Mouse (Mus musculus): ENCODE results near the gene Zfand6. TPM values are rescaled to one million over a fixed set of nuclear protein-coding genes. Genes with fewer than 3 reads are reported as not detected.

Zfand6 gene
- polyA plus RNA-seq (2016; fragmentation: Nextera tagmentation; extraction: Ambion mirVana) = 211 and 215 TPM in 2 replicates

DNA sequence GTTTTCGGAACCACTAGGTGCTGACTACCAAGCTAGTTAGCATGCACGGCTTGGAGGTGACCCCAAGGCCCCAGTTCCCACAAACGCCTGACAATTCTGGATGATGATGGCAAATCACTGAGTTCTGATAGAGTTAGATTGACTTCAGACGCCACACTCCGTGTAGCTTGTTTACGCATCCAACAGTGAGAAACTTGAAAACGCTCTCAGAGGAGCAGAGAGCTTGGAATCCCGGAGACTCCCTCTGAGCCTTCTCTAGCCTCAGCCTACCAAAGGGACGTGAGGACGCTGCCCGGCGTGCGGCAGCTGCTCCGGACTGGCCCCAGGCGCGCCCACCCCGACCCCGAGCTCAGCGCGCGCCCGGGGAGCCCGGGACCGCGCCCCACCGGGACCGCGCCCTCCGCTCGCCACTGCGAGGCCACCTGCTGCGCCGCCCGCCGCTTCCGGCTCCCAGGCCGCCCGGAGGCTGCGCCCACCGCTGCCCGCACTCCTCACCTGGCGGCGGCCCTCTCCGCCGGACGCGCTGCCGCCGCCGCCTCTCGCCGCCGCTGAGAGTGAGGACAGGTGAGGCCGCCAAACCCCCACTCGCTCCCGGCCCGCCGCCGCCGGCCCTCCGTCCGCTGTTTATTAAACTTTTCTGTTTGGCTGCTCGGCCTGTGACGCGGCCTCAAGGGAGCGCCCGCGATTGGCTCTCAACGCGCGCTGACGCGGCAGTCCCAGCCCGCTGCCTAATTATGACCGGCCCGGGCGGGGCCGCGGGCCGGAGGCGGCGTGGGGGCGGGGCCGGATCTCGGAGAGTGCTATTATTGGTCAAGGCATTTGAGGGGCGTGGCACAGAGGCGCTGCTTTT is at the start of gene Zfand6:
TSS of gene Zfand6 (minus strand) at position 709 of the 850 bp plus-strand sequence.
- ATAC-seq (ENCODE audit: low FRiP score) = peak; percentile 99
- Histone ChIP-seq H3K27ac (peak within 1 kb of the TSS; percentile 87), H3K36me3 (replicated peaks) (no peaks in the 10 kb centered on the region), H3K9ac (peak within 1 kb of the TSS; percentile 80), H3K27me3 (no peaks in the 10 kb centered on the region), H3K4me2 (peak within 1 kb of the TSS; percentile 68), H3K4me3 (replicated peaks) (peak within 1 kb of the TSS; percentile 92), H3K9me3 (no peaks in the 10 kb centered on the region), H3K4me1 (peaks cover 9% of the 10 kb centered on the region)
- 1% methylated on average over 66 of the region's 87 CpGs for WGBS

- Histone ChIP-seq H3K4me1 (no peaks in the 10 kb centered on the region), H3K9me3 (no peaks in the 10 kb centered on the region), H3K4me3 (replicated peaks) (no peak overlapping the region), H3K36me3 (replicated peaks) (no peaks in the 10 kb centered on the region), H3K4me2 (no peak overlapping the region), H3K27me3 (no peaks in the 10 kb centered on the region), H3K27ac (no peak overlapping the region), H3K9ac (no peak overlapping the region)
- ATAC-seq (ENCODE audit: low FRiP score) = no peak
- 90% methylated on average over 2 of the region's 2 CpGs for WGBS
Observed at GRCm38 (mm10) chr7:84736803-84737202, 47.0 kb upstream of the Zfand6 start.

DNA sequence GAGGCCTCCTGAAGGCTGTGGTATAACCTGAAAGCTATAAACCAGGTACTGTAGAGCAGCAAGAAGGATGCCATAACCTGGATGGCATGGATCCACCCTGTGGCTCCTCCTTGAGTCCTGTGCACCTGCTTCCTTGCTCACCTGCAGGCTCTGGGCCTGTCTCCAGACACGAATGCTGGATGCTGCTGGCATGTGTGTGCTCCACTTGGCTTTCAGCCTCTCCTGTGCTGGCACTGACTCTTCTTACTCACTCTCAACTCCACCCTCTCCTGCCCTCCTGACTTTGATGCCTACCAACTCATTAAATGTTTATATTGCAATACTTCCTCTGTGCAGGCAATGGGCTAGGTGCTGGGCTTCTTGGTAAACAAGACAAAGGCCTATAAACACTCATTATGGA is 43.3 kb upstream of the Zfand6 start:
- ATAC-seq (ENCODE audit: low FRiP score) = no peak
- WGBS = 74% methylated on average over 1 of the region's 1 CpGs
- H3K4me3 ChIP-seq (replicated peaks) = no peak overlapping the region
- H3K9me3 ChIP-seq = no peaks in the 10 kb centered on the region
- no peaks in the 10 kb centered on the region for H3K27me3 ChIP-seq
- no peaks in the 10 kb centered on the region for H3K36me3 ChIP-seq (replicated peaks)
- no peak overlapping the region for H3K27ac ChIP-seq
- no peak overlapping the region for H3K9ac ChIP-seq
- H3K4me1 ChIP-seq = no peaks in the 10 kb centered on the region
- no peak overlapping the region for H3K4me2 ChIP-seq

GRCm38 (mm10) chr7:84732052-84732451 is 42.3 kb upstream of the Zfand6 start:
- Histone ChIP-seq H3K9me3 (no peaks in the 10 kb centered on the region), H3K27ac (no peak overlapping the region), H3K36me3 (replicated peaks) (no peaks in the 10 kb centered on the region), H3K27me3 (no peaks in the 10 kb centered on the region), H3K4me2 (no peak overlapping the region), H3K4me3 (replicated peaks) (no peak overlapping the region), H3K9ac (no peak overlapping the region), H3K4me1 (no peaks in the 10 kb centered on the region)
- WGBS = 86% methylated on average over 1 of the region's 1 CpGs
- no peak for ATAC-seq (ENCODE audit: low FRiP score)

- Histone ChIP-seq H3K27me3 (no peaks in the 10 kb centered on the region), H3K4me3 (replicated peaks) (no peak overlapping the region), H3K27ac (no peak overlapping the region), H3K4me2 (no peak overlapping the region), H3K9me3 (no peaks in the 10 kb centered on the region), H3K4me1 (no peaks in the 10 kb centered on the region), H3K36me3 (replicated peaks) (no peaks in the 10 kb centered on the region), H3K9ac (no peak overlapping the region)
- no peak for ATAC-seq (ENCODE audit: low FRiP score)
- WGBS = 90% methylated on average over 3 of the region's 3 CpGs
Observed at GRCm38 (mm10) chr7:84731076-84731475, 41.3 kb upstream of the Zfand6 start.

DNA sequence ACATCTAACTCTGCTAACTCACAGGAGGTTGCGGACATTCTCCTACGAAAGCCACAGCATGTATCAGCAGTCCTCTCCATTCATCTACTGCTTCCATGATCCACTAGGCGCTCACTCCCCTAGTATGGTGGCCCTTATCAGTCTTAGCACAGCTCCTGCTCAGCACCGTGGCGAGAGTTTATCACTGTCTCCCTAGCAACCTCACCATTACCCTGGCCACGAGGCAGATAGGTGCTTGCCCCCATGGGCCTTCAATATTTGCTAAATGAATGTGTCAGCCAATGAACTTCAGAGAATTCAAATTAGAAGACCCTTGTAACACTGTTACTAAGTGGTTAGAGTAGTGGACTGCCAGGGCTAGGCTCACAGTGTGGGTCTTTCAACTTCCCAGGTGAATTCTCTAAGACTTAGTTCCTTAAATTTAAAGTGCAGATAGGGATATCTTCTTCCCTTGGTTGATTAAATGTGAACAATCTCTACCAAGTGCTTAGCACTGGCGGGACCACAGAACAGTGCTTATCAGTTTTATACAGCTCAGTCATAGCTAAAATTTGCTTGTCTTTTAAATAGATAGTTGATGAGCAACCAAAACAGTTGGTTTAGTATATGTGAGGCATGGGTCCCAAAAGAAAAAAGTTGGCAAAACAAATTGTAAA is 33.2 kb upstream of the Zfand6 start:
- ATAC-seq (ENCODE audit: low FRiP score) = no peak
- no peak overlapping the region for H3K4me2 ChIP-seq

DNA sequence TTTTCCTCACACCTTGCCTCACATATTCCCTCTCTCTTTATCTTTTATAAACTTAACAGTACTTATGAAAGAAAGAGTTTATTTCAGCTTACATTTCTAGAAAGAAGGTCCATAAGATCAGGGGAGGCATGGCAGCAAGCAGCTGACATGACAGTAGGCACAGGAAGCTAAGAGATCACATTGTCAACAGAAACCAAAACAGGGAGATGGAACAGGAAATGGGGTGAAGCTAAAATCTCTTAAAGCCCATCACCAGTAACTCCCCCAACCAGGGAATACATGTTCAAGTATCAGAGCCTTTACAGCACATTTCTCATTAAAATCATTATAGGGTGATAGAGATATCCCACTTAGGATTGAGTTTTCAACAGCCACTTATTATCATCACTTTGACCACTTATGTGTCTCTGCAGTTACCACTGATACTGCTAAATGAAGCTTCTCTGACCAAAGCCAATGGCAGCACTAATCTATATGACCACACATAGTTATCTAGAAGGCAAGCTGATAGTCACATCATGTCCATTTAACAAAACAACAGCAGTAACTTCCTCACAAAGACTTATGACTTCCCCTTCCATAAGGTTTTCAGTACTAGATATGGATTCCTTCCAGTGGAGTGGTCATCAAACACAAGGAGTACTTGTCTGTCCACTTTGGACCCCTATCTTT is 20.7 kb upstream of the Zfand6 start:
- H3K36me3 ChIP-seq (replicated peaks) = no peaks in the 10 kb centered on the region
- H3K27me3 ChIP-seq = no peaks in the 10 kb centered on the region
- H3K9me3 ChIP-seq = no peaks in the 10 kb centered on the region
- H3K4me3 ChIP-seq (replicated peaks) = no peak overlapping the region
- H3K27ac ChIP-seq = no peak overlapping the region
- no peak for ATAC-seq (ENCODE audit: low FRiP score)
- H3K9ac ChIP-seq = no peak overlapping the region
- no peaks in the 10 kb centered on the region for H3K4me1 ChIP-seq
- no peak overlapping the region for H3K4me2 ChIP-seq

More for the DNA sequence above, 33.2 kb upstream of the Zfand6 start:
- Histone ChIP-seq H3K9me3 (no peaks in the 10 kb centered on the region), H3K27me3 (no peaks in the 10 kb centered on the region), H3K4me1 (no peaks in the 10 kb centered on the region), H3K9ac (no peak overlapping the region), H3K36me3 (replicated peaks) (no peaks in the 10 kb centered on the region), H3K4me3 (replicated peaks) (no peak overlapping the region), H3K27ac (no peak overlapping the region)
- 80% methylated on average over 7 of the region's 7 CpGs for WGBS

GRCm38 (mm10) chr7:84706877-84707276 is 17.1 kb upstream of the Zfand6 start:
- Histone ChIP-seq H3K4me1 (no peaks in the 10 kb centered on the region), H3K36me3 (replicated peaks) (no peaks in the 10 kb centered on the region)

DNA sequence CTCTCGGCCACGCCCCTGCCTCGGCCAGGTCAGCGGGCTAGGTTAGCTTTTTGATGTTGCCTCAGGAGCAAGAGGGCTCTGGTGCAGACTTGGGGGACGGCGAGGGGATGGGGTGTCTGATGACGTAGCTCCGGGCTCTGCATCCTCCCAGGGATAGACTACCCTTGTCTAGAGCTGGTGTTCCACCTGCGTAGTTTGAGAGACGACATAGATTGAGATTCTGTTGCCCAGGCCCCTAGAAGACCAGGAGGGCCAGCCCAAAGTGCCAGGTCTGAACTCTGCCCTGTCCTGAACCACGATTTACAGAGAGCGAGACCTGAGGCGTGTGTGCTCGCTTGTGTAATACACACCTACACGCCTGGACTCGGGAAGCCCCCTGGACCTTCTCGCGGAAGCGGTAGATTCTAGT is 346 bp upstream of the Zfand6 start:
- no peaks in the 10 kb centered on the region for H3K36me3 ChIP-seq (replicated peaks)
- H3K4me2 ChIP-seq = peak overlapping the region; percentile 68
- no peak overlapping the region for H3K27ac ChIP-seq
- peaks cover 9% of the 10 kb centered on the region for H3K4me1 ChIP-seq
- 4% methylated on average over 19 of the region's 19 CpGs for WGBS
- peak overlapping the region; percentile 92 for H3K4me3 ChIP-seq (replicated peaks)
- H3K9ac ChIP-seq = peak overlapping the region; percentile 39; the same call in 1 of the 2 replicates
- no peaks in the 10 kb centered on the region for H3K27me3 ChIP-seq
- ATAC-seq (ENCODE audit: low FRiP score) = no peak
- no peaks in the 10 kb centered on the region for H3K9me3 ChIP-seq

More at GRCm38 (mm10) chr7:84706877-84707276, 17.1 kb upstream of the Zfand6 start:
- H3K9ac ChIP-seq = no peak overlapping the region
- H3K27me3 ChIP-seq = no peaks in the 10 kb centered on the region
- no peak for ATAC-seq (ENCODE audit: low FRiP score)
- H3K9me3 ChIP-seq = no peaks in the 10 kb centered on the region
- H3K4me2 ChIP-seq = no peak overlapping the region
- 81% methylated on average over 3 of the region's 3 CpGs for WGBS
- H3K4me3 ChIP-seq (replicated peaks) = no peak overlapping the region
- H3K27ac ChIP-seq = no peak overlapping the region

GRCm38 (mm10) chr7:84687653-84688580 is 1.8 kb downstream of the Zfand6 start:
- Histone ChIP-seq H3K4me2 (peak overlapping the region; percentile 68; the same call in 1 of the 2 replicates), H3K9ac (no peak overlapping the region), H3K4me1 (peaks cover 9% of the 10 kb centered on the region), H3K27me3 (no peaks in the 10 kb centered on the region), H3K36me3 (replicated peaks) (no peaks in the 10 kb centered on the region), H3K27ac (no peak overlapping the region), H3K9me3 (no peaks in the 10 kb centered on the region), H3K4me3 (replicated peaks) (no peak overlapping the region)
- WGBS = 74% methylated on average over 12 of the region's 12 CpGs
- ATAC-seq (ENCODE audit: low FRiP score) = no peak

- H3K4me3 ChIP-seq (replicated peaks) = no peak overlapping the region
- 92% methylated on average over 2 of the region's 2 CpGs for WGBS
- H3K27ac ChIP-seq = no peak overlapping the region
- no peak for ATAC-seq (ENCODE audit: low FRiP score)
- H3K4me1 ChIP-seq = peaks cover 12% of the 10 kb centered on the region
- no peak overlapping the region for H3K4me2 ChIP-seq
- H3K36me3 ChIP-seq (replicated peaks) = no peaks in the 10 kb centered on the region
- H3K9me3 ChIP-seq = no peaks in the 10 kb centered on the region
- no peaks in the 10 kb centered on the region for H3K27me3 ChIP-seq
- H3K9ac ChIP-seq = 0 out of 2 replicates have a peak overlapping the region, but pooled peaks have one; percentile 8
Observed at GRCm38 (mm10) chr7:84686380-84686779, 3.4 kb downstream of the Zfand6 start.

All from forebrain, embryonic 12.5 days (tissue).